Mouse (Mus musculus): ENCODE measurements around the gene Aifm3.
"Not testable (repeated sequence)": the region's sequence is repeated elsewhere in the genome, so short reads cannot be mapped to it uniquely, and the experiment has no call there.

The Aifm3 gene

GRCm38 (mm10) chr16:17499249-17499883 is 10.0 kb downstream of the Aifm3 start:
- no peak for DNase-seq (ENCODE audit: low spot score)

- DNase-seq (ENCODE audit: low spot score) = no peak
These were observed 13.3 kb downstream of the Aifm3 start for GRCm38 (mm10) chr16:17502681-17503080.

- no peak for DNase-seq (ENCODE audit: low spot score)
These were observed 17.7 kb downstream of the Aifm3 start for GRCm38 (mm10) chr16:17507018-17507552.

GRCm38 (mm10) chr16:17508031-17508430 is 18.6 kb downstream of the Aifm3 start:
- DNase-seq (ENCODE audit: low spot score) = not testable (repeated sequence)

- DNase-seq (ENCODE audit: low spot score) = peak; percentile 81
These were observed 19.3 kb downstream of the Aifm3 start, which contains the start of gene Lztr1 for GRCm38 (mm10) chr16:17508546-17509239. Gene Lztr1, plus strand, starts transcription at chr16:17508688.

GRCm38 (mm10) chr16:17509240-17509597 is 19.8 kb downstream of the Aifm3 start:
- no peak for DNase-seq (ENCODE audit: low spot score)

GRCm38 (mm10) chr16:17510143-17510542 is 20.7 kb downstream of the Aifm3 start:
- no peak for DNase-seq (ENCODE audit: low spot score)

- no peak for DNase-seq (ENCODE audit: low spot score)
These were observed 21.3 kb downstream of the Aifm3 start for GRCm38 (mm10) chr16:17510686-17511085.

GRCm38 (mm10) chr16:17511431-17511830 is 22.0 kb downstream of the Aifm3 start:
- no peak for DNase-seq (ENCODE audit: low spot score)

- DNase-seq (ENCODE audit: low spot score) = no peak
These were observed 29.5 kb downstream of the Aifm3 start for GRCm38 (mm10) chr16:17518910-17519309.

GRCm38 (mm10) chr16:17524156-17524555 is 34.7 kb downstream of the Aifm3 start:
- DNase-seq (ENCODE audit: low spot score) = no peak

- DNase-seq (ENCODE audit: low spot score) = no peak
These were observed 36.1 kb downstream of the Aifm3 start for GRCm38 (mm10) chr16:17525524-17525923.

GRCm38 (mm10) chr16:17526223-17526622 is 36.8 kb downstream of the Aifm3 start:
- no peak for DNase-seq (ENCODE audit: low spot score)

GRCm38 (mm10) chr16:17527606-17528005 is 38.2 kb downstream of the Aifm3 start:
- DNase-seq (ENCODE audit: low spot score) = no peak

- DNase-seq (ENCODE audit: low spot score) = no peak
These were observed 38.9 kb downstream of the Aifm3 start for GRCm38 (mm10) chr16:17528276-17528675.

- DNase-seq (ENCODE audit: low spot score) = no peak
These were observed 40.7 kb downstream of the Aifm3 start for GRCm38 (mm10) chr16:17529981-17530586.

GRCm38 (mm10) chr16:17530640-17531288 is 41.4 kb downstream of the Aifm3 start, which contains the start of gene Thap7:
Gene Thap7, minus strand, starts transcription at chr16:17531136.
- DNase-seq (ENCODE audit: low spot score) = peak; percentile 93

GRCm38 (mm10) chr16:17532271-17532670 is 42.9 kb downstream of the Aifm3 start:
- no peak for DNase-seq (ENCODE audit: low spot score)

- no peak for DNase-seq (ENCODE audit: low spot score)
These were observed 43.4 kb downstream of the Aifm3 start for GRCm38 (mm10) chr16:17532676-17533329.

- no peak for DNase-seq (ENCODE audit: low spot score)
These were observed 47.2 kb downstream of the Aifm3 start for GRCm38 (mm10) chr16:17536584-17536983.

GRCm38 (mm10) chr16:17542632-17543031 is 53.2 kb downstream of the Aifm3 start:
- no peak for DNase-seq (ENCODE audit: low spot score)

- DNase-seq (ENCODE audit: low spot score) = no peak
These were observed 63.4 kb downstream of the Aifm3 start for GRCm38 (mm10) chr16:17552837-17553236.

All from ovary, postnatal 14 days (tissue).